In the genomic region with DNA sequence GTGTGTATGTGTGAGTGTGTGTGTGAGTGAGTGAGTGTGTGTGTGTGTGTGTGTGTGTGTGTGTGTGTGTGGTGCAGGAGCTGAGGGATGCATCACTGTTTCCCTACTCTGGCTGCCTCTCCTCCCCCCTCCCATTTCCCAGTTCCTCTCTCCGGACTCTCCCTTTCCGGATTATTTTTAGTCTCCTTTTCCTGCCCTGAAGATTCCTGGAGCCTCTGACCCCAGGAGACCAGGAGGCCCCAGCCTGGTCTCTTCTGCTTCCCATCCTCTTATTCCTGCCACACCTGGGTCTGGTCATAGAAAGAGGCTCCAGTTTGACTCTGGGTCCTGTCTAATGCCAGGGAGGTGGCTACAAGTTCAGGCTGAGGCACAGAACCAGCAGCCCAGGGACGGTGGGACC, we compare ENCODE assay signal across 9 mouse cellular contexts. TPM values are rescaled to one million over a fixed set of nuclear protein-coding genes. Genes with fewer than 3 reads are reported as not detected.
DNase-seq lines count a peak whose midpoint lies in the region; ATAC-seq and TF ChIP-seq lines count a peak whose summit lies in the region.
"Had no signal": no experiment of that assay in that cellular context is flagged by ENCODE, and none has a peak within 500 bp of the region (broad histone marks: within the 10 kb centered on the region; RNA-seq: fewer than 3 reads in every experiment).

No protein-coding gene starts in this region.

- H3K9ac ChIP-seq in embryonic facial prominence, embryonic 15.5 days, result no peak overlapping the region
- no peak overlapping the region for H3K9ac ChIP-seq in hindbrain, embryonic 14.5 days
- no peak overlapping the region for H3K9ac ChIP-seq in limb, embryonic 12.5 days (replicated peaks)

- peak overlapping the region; percentile 17; the same call in 1 of the 2 replicates for H3K27ac ChIP-seq in embryonic facial prominence, embryonic 15.5 days (replicated peaks)
- no peak overlapping the region for H3K27ac ChIP-seq in hindbrain, embryonic 14.5 days
- H3K27ac ChIP-seq in limb, embryonic 12.5 days, result no peak overlapping the region

- peaks cover 47% of the 10 kb centered on the region for H3K4me1 ChIP-seq in E14TG2a.4 (replicated peaks; ENCODE audit: low read depth, low read length)
- H3K4me1 ChIP-seq in embryonic facial prominence, embryonic 15.5 days, result peaks cover 14% of the 10 kb centered on the region
- peaks cover 6% of the 10 kb centered on the region; the same call in 1 of the 2 replicates for H3K4me1 ChIP-seq in hindbrain, embryonic 14.5 days (replicated peaks; ENCODE audit: control insufficient read depth, insufficient read depth, low read length)
- H3K4me1 ChIP-seq in limb, embryonic 12.5 days (replicated peaks), result peaks cover 22% of the 10 kb centered on the region

- peak overlapping the region; percentile 75 for H3K4me3 ChIP-seq in E14TG2a.4 (replicated peaks; ENCODE audit: low read length)
- H3K4me3 ChIP-seq in embryonic facial prominence, embryonic 15.5 days (replicated peaks), result peak overlapping the region; percentile 11; the same call in 1 of the 2 replicates
- no peak overlapping the region for H3K4me3 ChIP-seq in hindbrain, embryonic 14.5 days (replicated peaks; ENCODE audit: low read length)
- 0 out of 2 replicates have a peak overlapping the region, but pooled peaks have one; percentile 15 for H3K4me3 ChIP-seq in limb, embryonic 12.5 days (replicated peaks)

- 27% methylated on average over 3 of the region's 3 CpGs for WGBS in embryonic facial prominence, embryonic 15.5 days
- WGBS in hindbrain, embryonic 14.5 days, result 56% methylated on average over 3 of the region's 3 CpGs
- WGBS in limb, embryonic 12.5 days, result 60% methylated on average over 3 of the region's 3 CpGs

- no peak overlapping the region for H3K4me2 ChIP-seq in embryonic facial prominence, embryonic 15.5 days (replicated peaks)
- H3K4me2 ChIP-seq in hindbrain, embryonic 14.5 days (replicated peaks), result peak overlapping the region; percentile 10; the same call in 1 of the 2 replicates
- H3K4me2 ChIP-seq in limb, embryonic 12.5 days, result peak overlapping the region; percentile 27; the same call in 1 of the 2 replicates

- no peaks in the 10 kb centered on the region for H3K9me3 ChIP-seq in E14TG2a.4 (ENCODE audit: low read length)
- no peaks in the 10 kb centered on the region for H3K9me3 ChIP-seq in embryonic facial prominence, embryonic 15.5 days (replicated peaks)
- no peaks in the 10 kb centered on the region for H3K9me3 ChIP-seq in hindbrain, embryonic 14.5 days (ENCODE audit: control insufficient read depth, low read length)
- H3K9me3 ChIP-seq in limb, embryonic 12.5 days, result no peaks in the 10 kb centered on the region

- H3K27me3 ChIP-seq in E14TG2a.4 (ENCODE audit: insufficient read depth, low read length), result peaks cover 54% of the 10 kb centered on the region
- peaks cover 17% of the 10 kb centered on the region for H3K27me3 ChIP-seq in embryonic facial prominence, embryonic 15.5 days
- H3K27me3 ChIP-seq in hindbrain, embryonic 14.5 days (ENCODE audit: control insufficient read depth, insufficient read depth, low read length), result peaks cover 47% of the 10 kb centered on the region
- H3K27me3 ChIP-seq in limb, embryonic 12.5 days, result peaks cover 59% of the 10 kb centered on the region

- TF ChIP-seq CTCF in E14TG2a.4 (conservative IDR thresholded peaks at IDR 0.05; ENCODE audit: low read length), result no peak

- H3K36me3 ChIP-seq in E14TG2a.4 (ENCODE audit: insufficient read depth, low read length), result peaks cover under 1% of the 10 kb centered on the region; the same call in 1 of the 2 replicates
- no peaks in the 10 kb centered on the region for H3K36me3 ChIP-seq in embryonic facial prominence, embryonic 15.5 days
- H3K36me3 ChIP-seq in hindbrain, embryonic 14.5 days (replicated peaks; ENCODE audit: control insufficient read depth, insufficient read depth), result no peaks in the 10 kb centered on the region
- H3K36me3 ChIP-seq in limb, embryonic 12.5 days, result no peaks in the 10 kb centered on the region

- no peak for DNase-seq in hindbrain, embryonic 14.5 days (ENCODE audit: low spot score)
- DNase-seq in right cerebral cortex, postnatal 36 days (ENCODE audit: low spot score in 2 of 2), result no peak
- DNase-seq in spleen, adult 12 weeks (ENCODE audit: low spot score), result no peak
- DNase-seq in frontal cortex, adult 2 months (ENCODE audit: extremely low spot score in 1 of 2, low spot score in 1 of 2), result no peak
- no peak for DNase-seq in embryo, embryonic 10.5 days (ENCODE audit: low spot score)

- no peak for ATAC-seq in embryonic facial prominence, embryonic 15.5 days (ENCODE audit: insufficient number of reproducible peaks, low FRiP score, low TSS enrichment, low read depth)
- ATAC-seq in hindbrain, embryonic 14.5 days (ENCODE audit: low FRiP score), result no peak
- no peak for ATAC-seq in limb, embryonic 12.5 days (ENCODE audit: insufficient number of reproducible peaks, insufficient read depth, low FRiP score, low TSS enrichment, low read depth)
- ATAC-seq: Patski had no signal

RNA-seq across cellular contexts. Expression of gene Arhgef15, which starts 1.2 kb away (rescaled TPM):
- 8.0 and 9.7 TPM in 2 replicates for polyA plus RNA-seq in embryonic facial prominence, embryonic 15.5 days (2015; fragmentation: Nextera tagmentation; extraction: Ambion mirVana)
- polyA plus RNA-seq in hindbrain, embryonic 14.5 days (2014; fragmentation: Nextera tagmentation; extraction: Ambion mirVana), result 20.1 and 23.4 TPM in 2 replicates
- 6.1 and 7.0 TPM in 2 replicates for polyA plus RNA-seq in limb, embryonic 12.5 days (2016; fragmentation: Nextera tagmentation; extraction: Ambion mirVana)
- polyA plus RNA-seq in frontal cortex, adult 2 months (2012; rRNA removed), result 17.6 and 23.9 TPM in 2 replicates

RNA-seq across cellular contexts. Expression of gene Slc25a35, which starts 11.8 kb away (rescaled TPM):
- polyA plus RNA-seq in embryonic facial prominence, embryonic 15.5 days (2015; fragmentation: Nextera tagmentation; extraction: Ambion mirVana), result 6.0 and 10.0 TPM in 2 replicates
- 2.0 and 2.3 TPM in 2 replicates for polyA plus RNA-seq in hindbrain, embryonic 14.5 days (2014; fragmentation: Nextera tagmentation; extraction: Ambion mirVana)
- 2.3 and 2.6 TPM in 2 replicates for polyA plus RNA-seq in limb, embryonic 12.5 days (2016; fragmentation: Nextera tagmentation; extraction: Ambion mirVana)
- polyA plus RNA-seq in frontal cortex, adult 2 months (2012; rRNA removed), result 15.3 and 15.5 TPM in 2 replicates

RNA-seq across cellular contexts. Expression of gene Rangrf, which starts 18.9 kb away (rescaled TPM):
- 49.5 and 52.3 TPM in 2 replicates for polyA plus RNA-seq in embryonic facial prominence, embryonic 15.5 days (2015; fragmentation: Nextera tagmentation; extraction: Ambion mirVana)
- polyA plus RNA-seq in hindbrain, embryonic 14.5 days (2014; fragmentation: Nextera tagmentation; extraction: Ambion mirVana), result 26.2 and 32.3 TPM in 2 replicates
- 64.6 and 69.6 TPM in 2 replicates for polyA plus RNA-seq in limb, embryonic 12.5 days (2016; fragmentation: Nextera tagmentation; extraction: Ambion mirVana)
- polyA plus RNA-seq in frontal cortex, adult 2 months (2012; rRNA removed), result 26.1 and 26.2 TPM in 2 replicates

RNA-seq across cellular contexts. Expression of gene Odf4, which starts 29.2 kb away (rescaled TPM):
- polyA plus RNA-seq in embryonic facial prominence, embryonic 15.5 days (2015; fragmentation: Nextera tagmentation; extraction: Ambion mirVana), result not detected in 2 replicates
- polyA plus RNA-seq in hindbrain, embryonic 14.5 days (2014; fragmentation: Nextera tagmentation; extraction: Ambion mirVana), result 0.52 and 0.56 TPM in 2 replicates
- polyA plus RNA-seq in limb, embryonic 12.5 days (2016; fragmentation: Nextera tagmentation; extraction: Ambion mirVana), result not detected in 2 replicates
- polyA plus RNA-seq in frontal cortex, adult 2 months (2012; rRNA removed), result 0.48 and 0.82 TPM in 2 replicates
- polyA plus RNA-seq: Patski had no signal

RNA-seq across cellular contexts. Expression of gene Pfas, which starts 52.2 kb away (rescaled TPM):
- 26.1 and 27.5 TPM in 2 replicates for polyA plus RNA-seq in embryonic facial prominence, embryonic 15.5 days (2015; fragmentation: Nextera tagmentation; extraction: Ambion mirVana)
- polyA plus RNA-seq in hindbrain, embryonic 14.5 days (2014; fragmentation: Nextera tagmentation; extraction: Ambion mirVana), result 12.7 and 15.3 TPM in 2 replicates
- polyA plus RNA-seq in limb, embryonic 12.5 days (2016; fragmentation: Nextera tagmentation; extraction: Ambion mirVana), result 45.7 and 48.5 TPM in 2 replicates
- 19.0 and 19.8 TPM in 2 replicates for polyA plus RNA-seq in frontal cortex, adult 2 months (2012; rRNA removed)
